Mouse (Mus musculus): Measurements from ENCODE around the gene Tbcc. TPM values are rescaled to one million over a fixed set of nuclear protein-coding genes. Genes with fewer than 3 reads are reported as not detected.

Gene Tbcc
- polyA plus RNA-seq, 1 experiment, result 11.5 TPM

GRCm38 (mm10) chr17:46854640-46855110, 35.8 kb upstream of the Tbcc start:
- H3K4me3 ChIP-seq (ENCODE audit: insufficient read depth, low read length), result peak overlapping the region; percentile 9; the same call in 1 of the 2 replicates

GRCm38 (mm10) chr17:46855328-46856106, 35.0 kb upstream of the Tbcc start:
- TF ChIP-seq CTCF (IDR thresholded peaks at IDR 0.05; ENCODE audit: borderline replicate concordance, insufficient read depth, low read length) (no peak), POLR2A (IDR thresholded peaks at IDR 0.05; ENCODE audit: low read depth, low read length) (peak; percentile 30; the same call in 1 of the 2 replicates)
- H3K4me3 ChIP-seq (ENCODE audit: insufficient read depth, low read length), result peak overlapping the region; percentile 95
- peaks cover 10% of the 10 kb centered on the region for H3K4me1 ChIP-seq (ENCODE audit: control insufficient read depth, insufficient read depth, low read length)
- H3K27ac ChIP-seq (ENCODE audit: insufficient read depth, low read length), result peak overlapping the region; percentile 100

More at GRCm38 (mm10) chr17:46854640-46855110, 35.8 kb upstream of the Tbcc start:
- TF ChIP-seq CTCF (IDR thresholded peaks at IDR 0.05; ENCODE audit: borderline replicate concordance, insufficient read depth, low read length) (no peak), POLR2A (IDR thresholded peaks at IDR 0.05; ENCODE audit: low read depth, low read length) (peak; percentile 54)
- Histone ChIP-seq H3K4me1 (ENCODE audit: control insufficient read depth, insufficient read depth, low read length) (peaks cover 10% of the 10 kb centered on the region), H3K27ac (ENCODE audit: insufficient read depth, low read length) (0 out of 2 replicates have a peak overlapping the region, but pooled peaks have one; percentile 41)

- peaks cover 10% of the 10 kb centered on the region for H3K4me1 ChIP-seq (ENCODE audit: control insufficient read depth, insufficient read depth, low read length)
- no peak for TF ChIP-seq CTCF (IDR thresholded peaks at IDR 0.05; ENCODE audit: borderline replicate concordance, insufficient read depth, low read length)
- TF ChIP-seq POLR2A (IDR thresholded peaks at IDR 0.05; ENCODE audit: low read depth, low read length), result no peak; the same call in 1 of the 2 replicates
- H3K4me3 ChIP-seq (ENCODE audit: insufficient read depth, low read length), result peak overlapping the region; percentile 95
- H3K27ac ChIP-seq (ENCODE audit: insufficient read depth, low read length), result peak overlapping the region; percentile 100
Observed at GRCm38 (mm10) chr17:46856107-46856388, 34.4 kb upstream of the Tbcc start.

- Histone ChIP-seq H3K4me3 (ENCODE audit: insufficient read depth, low read length) (peak overlapping the region; percentile 95), H3K27ac (ENCODE audit: insufficient read depth, low read length) (peak overlapping the region; percentile 100), H3K4me1 (ENCODE audit: control insufficient read depth, insufficient read depth, low read length) (peaks cover 10% of the 10 kb centered on the region)
- no peak; the same call in 1 of the 2 replicates for TF ChIP-seq POLR2A (IDR thresholded peaks at IDR 0.05; ENCODE audit: low read depth, low read length)
- TF ChIP-seq CTCF (IDR thresholded peaks at IDR 0.05; ENCODE audit: borderline replicate concordance, insufficient read depth, low read length), result no peak
Observed at GRCm38 (mm10) chr17:46856471-46857360, 33.8 kb upstream of the Tbcc start.

GRCm38 (mm10) chr17:46857361-46857902, 33.1 kb upstream of the Tbcc start:
- Histone ChIP-seq H3K4me1 (ENCODE audit: control insufficient read depth, insufficient read depth, low read length) (peaks cover 10% of the 10 kb centered on the region), H3K4me3 (ENCODE audit: insufficient read depth, low read length) (peak overlapping the region; percentile 95), H3K27ac (ENCODE audit: insufficient read depth, low read length) (peak overlapping the region; percentile 100)
- TF ChIP-seq CTCF (IDR thresholded peaks at IDR 0.05; ENCODE audit: borderline replicate concordance, insufficient read depth, low read length), result no peak
- peak; percentile 71; the same call in 1 of the 2 replicates for TF ChIP-seq POLR2A (IDR thresholded peaks at IDR 0.05; ENCODE audit: low read depth, low read length)

GRCm38 (mm10) chr17:46857903-46858748, 32.4 kb upstream of the Tbcc start, which contains the start of gene Bicral:
Bicral (minus strand) TSS chr17:46858482.
- Histone ChIP-seq H3K4me3 (ENCODE audit: insufficient read depth, low read length) (peak within 1 kb of the TSS; percentile 95), H3K4me1 (ENCODE audit: control insufficient read depth, insufficient read depth, low read length) (peaks cover 10% of the 10 kb centered on the region), H3K27ac (ENCODE audit: insufficient read depth, low read length) (peak within 1 kb of the TSS; percentile 100)
- TF ChIP-seq CTCF (IDR thresholded peaks at IDR 0.05; ENCODE audit: borderline replicate concordance, insufficient read depth, low read length), result no peak
- peak; percentile 55 for TF ChIP-seq POLR2A (IDR thresholded peaks at IDR 0.05; ENCODE audit: low read depth, low read length)

GRCm38 (mm10) chr17:46858749-46859444, 31.6 kb upstream of the Tbcc start:
- Histone ChIP-seq H3K27ac (ENCODE audit: insufficient read depth, low read length) (peak overlapping the region; percentile 100; the same call in 1 of the 2 replicates), H3K4me3 (ENCODE audit: insufficient read depth, low read length) (peak overlapping the region; percentile 95), H3K4me1 (ENCODE audit: control insufficient read depth, insufficient read depth, low read length) (peaks cover 10% of the 10 kb centered on the region)
- TF ChIP-seq CTCF (IDR thresholded peaks at IDR 0.05; ENCODE audit: borderline replicate concordance, insufficient read depth, low read length) (no peak), POLR2A (IDR thresholded peaks at IDR 0.05; ENCODE audit: low read depth, low read length) (no peak)

GRCm38 (mm10) chr17:46860120-46860519, 30.4 kb upstream of the Tbcc start:
- Histone ChIP-seq H3K4me1 (ENCODE audit: control insufficient read depth, insufficient read depth, low read length) (no peaks in the 10 kb centered on the region), H3K27ac (ENCODE audit: insufficient read depth, low read length) (no peak overlapping the region), H3K4me3 (ENCODE audit: insufficient read depth, low read length) (no peak overlapping the region)
- TF ChIP-seq CTCF (IDR thresholded peaks at IDR 0.05; ENCODE audit: borderline replicate concordance, insufficient read depth, low read length) (no peak), POLR2A (IDR thresholded peaks at IDR 0.05; ENCODE audit: low read depth, low read length) (no peak)

Data from embryonic fibroblast, embryonic 13.5 days (primary cell).